Mouse (Mus musculus): ENCODE data around the gene Cckar. TPM values are rescaled to one million over a fixed set of nuclear protein-coding genes. Genes with fewer than 3 reads are reported as not detected.
"Not testable (repeated sequence)": the region's sequence is repeated elsewhere in the genome, so short reads cannot be mapped to it uniquely, and the experiment has no call there.

Gene Cckar
- not detected for polyA plus RNA-seq (2017; shearing (Covaris generic))

DNA sequence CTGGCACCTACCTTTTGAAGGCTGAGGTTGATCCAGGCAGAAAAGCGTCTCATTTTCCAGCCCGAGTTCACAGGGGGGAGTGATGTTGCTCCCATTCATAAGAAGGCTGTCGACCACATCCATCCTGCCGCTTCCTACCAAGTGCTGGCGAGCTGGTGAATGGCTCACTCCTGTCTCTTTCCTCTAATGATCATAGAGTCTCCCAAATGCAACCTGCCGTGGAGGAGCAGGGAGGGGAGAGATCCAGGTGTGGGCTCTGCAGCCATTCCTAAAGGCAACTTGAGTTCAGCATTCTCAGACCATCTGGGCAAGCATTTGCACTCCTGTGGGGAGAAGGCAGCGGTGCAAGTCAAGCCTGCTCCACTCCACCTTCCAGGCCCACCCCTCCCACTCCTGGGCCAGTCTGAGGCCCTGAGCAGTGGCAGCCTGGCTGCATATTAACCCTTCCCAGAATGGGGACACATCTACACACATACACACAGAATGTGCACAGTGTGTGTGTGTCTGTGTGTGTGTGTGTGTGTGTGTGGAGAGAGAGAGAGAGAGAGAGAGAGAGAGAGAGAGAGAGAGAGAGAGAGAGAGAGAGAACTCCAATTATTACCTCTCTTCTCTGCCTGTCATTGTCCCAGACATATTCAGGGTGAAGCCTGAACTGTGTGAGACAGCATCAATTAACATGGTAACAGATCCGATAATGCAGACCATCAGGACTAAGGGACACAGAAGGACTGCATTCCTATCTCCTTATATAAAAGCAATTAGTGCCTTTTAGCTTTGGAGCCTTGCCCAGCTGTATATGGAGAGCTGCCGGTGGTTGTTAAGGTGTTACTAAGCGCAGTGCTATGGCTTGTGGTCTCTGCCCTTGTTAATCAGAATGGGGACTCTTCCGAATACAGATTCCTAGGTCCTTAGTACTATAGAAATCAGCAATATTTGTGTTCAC lies at the start of gene Cckar:
Gene Cckar (minus strand): TSS at position 471 of the 943 bp plus-strand sequence.
- no peak for ATAC-seq

- no peak for ATAC-seq
Measured at GRCm38 (mm10) chr5:53744061-53744460, 36.6 kb upstream of the Cckar start.

- ATAC-seq: no peak
Measured at GRCm38 (mm10) chr5:53732933-53733332, 25.4 kb upstream of the Cckar start.

DNA sequence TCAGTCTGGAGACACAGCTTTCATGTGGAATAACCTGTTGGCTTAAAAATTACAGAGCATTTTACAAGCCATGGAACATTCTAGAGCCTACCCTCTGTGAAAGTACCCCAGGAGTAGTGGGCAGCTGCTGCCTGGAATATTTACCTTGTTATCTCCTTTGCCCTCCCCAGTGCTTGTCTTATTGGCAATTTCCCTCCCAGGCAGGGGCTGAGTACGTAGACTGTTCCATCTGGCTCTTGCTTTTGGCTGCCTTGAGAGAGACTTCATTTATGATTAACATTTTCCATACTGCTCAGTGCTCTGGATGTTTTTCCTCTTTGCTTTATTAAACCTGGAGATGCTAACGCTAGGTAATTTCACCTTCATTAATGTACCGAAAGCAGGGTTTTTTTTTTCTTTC lies 20.1 kb upstream of the Cckar start:
- no peak for ATAC-seq

GRCm38 (mm10) chr5:53726011-53726410 lies 18.5 kb upstream of the Cckar start:
- ATAC-seq: no peak

DNA sequence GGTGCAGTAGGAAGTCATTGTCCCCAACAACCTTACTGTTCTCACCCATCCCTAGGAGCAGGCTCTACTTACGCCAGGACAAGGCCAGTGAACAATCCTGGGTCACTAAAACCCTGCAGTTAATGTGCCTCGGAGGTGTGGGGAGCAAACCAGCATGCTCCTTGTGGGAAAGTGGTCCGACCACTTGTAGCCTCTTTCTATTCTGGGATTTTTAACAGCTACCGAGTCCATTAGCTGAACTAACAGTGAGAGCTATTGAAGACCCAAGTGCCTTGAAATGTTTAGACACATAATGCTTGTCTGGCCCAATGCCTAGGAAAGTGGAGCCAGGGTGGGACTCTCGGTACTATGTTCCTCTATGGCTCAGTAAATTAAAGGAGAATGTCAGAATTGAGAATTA lies 9.0 kb upstream of the Cckar start:
- ATAC-seq: no peak

GRCm38 (mm10) chr5:53711277-53711676 lies 3.8 kb upstream of the Cckar start:
- no peak for ATAC-seq

- no peak for ATAC-seq
Measured at GRCm38 (mm10) chr5:53708191-53708590, 686 bp upstream of the Cckar start.

- ATAC-seq: no peak
Measured at GRCm38 (mm10) chr5:53702686-53703085, 4.8 kb downstream of the Cckar start.

DNA sequence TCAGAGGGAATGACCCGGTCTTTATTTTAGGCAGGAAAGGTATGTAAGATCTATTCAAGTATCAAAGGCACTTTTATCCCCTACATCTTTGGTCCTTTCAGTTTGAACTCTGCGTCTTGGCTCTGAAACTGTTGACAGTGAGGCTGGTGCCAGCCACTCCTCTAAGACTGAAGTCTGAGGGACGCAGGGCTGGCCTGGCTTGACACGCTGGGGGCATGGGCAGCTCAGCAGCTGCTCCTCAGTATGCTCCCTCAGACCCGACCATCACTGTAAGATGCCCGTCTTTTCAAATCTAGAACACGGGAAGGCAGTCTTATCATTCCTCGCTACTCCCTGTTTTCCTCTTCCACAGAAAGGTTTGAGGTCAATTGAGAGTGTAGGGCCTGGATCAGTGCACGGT lies 9.7 kb downstream of the Cckar start:
- no peak for ATAC-seq

DNA sequence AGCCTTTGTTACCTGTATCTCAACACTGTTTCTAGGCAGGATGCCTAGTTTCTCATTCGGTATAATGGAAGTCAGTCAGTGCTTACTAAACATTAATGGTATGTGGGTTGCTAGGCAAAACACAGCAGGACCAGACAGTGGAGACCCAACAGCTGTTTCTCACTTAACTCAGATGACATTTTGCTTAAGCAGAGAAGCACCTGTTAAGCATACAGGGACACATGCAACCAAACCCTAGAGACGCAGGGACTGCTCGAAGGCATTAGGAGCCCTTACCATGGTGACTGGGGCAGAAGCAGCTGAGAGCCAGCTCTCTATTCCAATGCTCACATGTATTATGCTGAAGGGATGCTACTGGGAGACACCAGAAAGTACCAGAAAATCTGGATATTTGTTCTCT lies 10.8 kb downstream of the Cckar start:
- no peak for ATAC-seq

DNA sequence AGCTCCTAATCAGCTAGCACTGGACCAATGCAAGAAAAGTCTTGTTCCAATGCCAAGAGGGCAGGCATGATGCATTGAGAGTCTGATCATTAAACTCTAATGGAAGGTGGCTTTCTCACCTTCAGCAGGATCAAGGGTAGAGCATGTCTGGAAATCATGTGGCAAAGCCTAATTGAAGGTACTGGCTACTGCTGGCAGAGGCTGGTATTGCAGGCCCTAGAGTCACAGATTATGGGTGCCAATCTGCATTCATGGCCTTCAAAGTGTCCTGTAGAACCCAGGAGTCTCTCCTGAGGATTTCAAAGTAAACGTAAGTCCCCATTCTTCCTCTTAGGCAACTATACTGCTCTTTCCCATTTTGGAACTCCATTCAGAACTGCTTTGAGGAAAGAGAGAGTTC lies 14.8 kb downstream of the Cckar start:
- no peak for ATAC-seq

DNA sequence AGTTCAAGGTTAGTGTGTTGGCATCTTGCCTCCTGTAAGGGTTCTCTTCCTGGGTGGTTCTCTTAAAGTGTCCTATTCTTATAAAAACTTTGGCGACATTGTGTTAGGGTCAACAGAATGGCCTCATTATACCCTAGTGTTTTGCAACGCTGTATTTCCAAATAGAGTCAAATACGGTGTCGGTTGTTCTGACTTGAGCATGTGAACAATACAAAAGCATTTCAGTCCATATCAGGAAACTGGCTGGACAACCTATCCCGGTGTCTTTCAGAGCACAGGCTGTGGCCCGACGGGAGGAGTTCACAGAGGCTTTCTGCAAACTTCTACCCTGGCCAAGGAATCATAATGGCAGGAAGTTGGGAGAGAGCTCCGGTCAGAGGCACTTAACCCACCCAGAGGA lies 15.4 kb downstream of the Cckar start:
- ATAC-seq: no peak

- ATAC-seq: no peak
Measured at GRCm38 (mm10) chr5:53691577-53691976, 15.9 kb downstream of the Cckar start.

GRCm38 (mm10) chr5:53688326-53688725 lies 19.2 kb downstream of the Cckar start:
- ATAC-seq: no peak

- no peak for ATAC-seq
Measured at GRCm38 (mm10) chr5:53686379-53686778, 21.1 kb downstream of the Cckar start.

- ATAC-seq: no peak
Measured at GRCm38 (mm10) chr5:53685623-53686022, 21.9 kb downstream of the Cckar start.

GRCm38 (mm10) chr5:53684417-53684816 lies 23.1 kb downstream of the Cckar start:
- ATAC-seq: no peak

- no peak for ATAC-seq
Measured at GRCm38 (mm10) chr5:53683916-53684315, 23.6 kb downstream of the Cckar start.

DNA sequence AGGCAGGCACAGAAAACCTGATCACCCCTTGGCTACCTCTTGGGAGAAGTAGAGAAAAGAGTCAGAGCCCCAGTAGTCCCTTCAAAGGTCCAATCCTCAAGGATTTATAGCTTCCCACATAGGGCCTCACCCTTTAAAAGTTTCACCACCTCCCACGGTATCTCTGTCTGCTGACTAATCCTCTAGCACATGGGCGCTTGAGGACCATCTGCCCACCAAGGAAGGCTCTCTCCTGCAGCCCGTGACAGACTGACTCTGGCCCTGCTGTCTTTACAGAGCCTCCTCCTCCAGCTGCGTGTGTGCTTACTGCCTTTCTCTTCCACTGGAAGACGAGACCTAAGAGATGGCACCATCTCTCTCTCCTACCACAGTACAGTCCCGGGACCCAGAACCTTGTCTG lies 27.9 kb downstream of the Cckar start:
- no peak for ATAC-seq

DNA sequence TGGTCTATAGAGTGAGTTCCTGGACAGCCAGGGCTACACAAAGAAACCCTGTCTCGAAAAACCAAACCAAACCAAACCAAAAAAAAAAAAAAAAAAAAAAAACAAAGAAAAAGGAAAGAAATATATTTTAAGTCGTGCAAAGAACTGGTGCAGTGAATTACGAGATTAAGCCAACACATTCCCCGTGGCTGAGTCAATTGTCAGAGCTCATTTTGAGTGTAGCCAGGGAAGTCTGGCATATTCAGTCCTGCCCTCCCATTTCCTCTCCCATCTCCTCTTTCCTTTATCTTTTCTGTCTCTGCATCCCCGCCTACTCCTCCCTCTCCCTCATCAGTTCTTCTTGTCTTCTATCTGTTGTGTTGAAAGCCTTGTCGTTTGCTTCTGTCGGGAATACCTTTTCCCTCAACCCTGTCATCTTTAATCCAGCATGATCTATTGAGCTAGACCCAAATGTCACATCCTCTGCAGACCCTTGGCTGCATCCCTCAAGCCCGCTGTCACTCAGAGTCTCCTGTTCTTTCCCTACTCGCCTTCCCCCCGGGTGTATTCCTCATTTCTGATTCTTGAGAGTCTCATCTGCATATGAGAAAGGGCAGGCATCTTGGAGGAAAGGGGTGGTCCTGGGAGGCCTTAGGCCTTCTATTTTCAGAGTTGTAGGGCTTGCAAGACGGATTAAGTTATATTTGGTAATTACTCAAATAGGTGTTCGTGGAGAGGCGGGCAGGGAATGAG lies 29.3 kb downstream of the Cckar start:
- no peak for ATAC-seq

DNA sequence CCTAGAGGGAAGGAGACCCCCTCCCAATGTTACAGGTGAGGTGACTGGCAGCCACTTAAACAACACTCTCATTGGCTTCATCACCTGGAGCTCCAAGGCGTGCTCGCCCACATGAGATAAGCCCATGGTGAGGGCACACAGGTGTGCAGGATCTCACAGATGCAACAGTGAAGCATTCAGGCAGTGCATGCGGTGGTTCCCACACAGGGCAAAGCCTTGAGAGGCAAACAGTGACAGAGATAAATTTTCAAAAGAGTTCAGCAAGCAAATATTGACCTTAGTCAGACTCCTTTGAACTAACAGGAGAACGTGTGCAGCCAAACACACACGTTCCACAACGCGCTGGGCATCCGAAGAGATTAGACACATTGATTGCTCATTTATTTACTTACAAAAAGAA lies 30.8 kb downstream of the Cckar start:
- ATAC-seq: no peak

GRCm38 (mm10) chr5:53673493-53674150 lies 33.9 kb downstream of the Cckar start:
- ATAC-seq: not testable (repeated sequence)
